16 mouse cellular contexts compared by ENCODE assay signal in genomic region chr4:118294811-118295210, GRCm38 (mm10). TPM values are rescaled to one million over a fixed set of nuclear protein-coding genes. Genes with fewer than 3 reads are reported as not detected.
"Had no signal": no experiment of that assay in that cellular context is flagged by ENCODE, and none has a peak within 500 bp of the region (broad histone marks: within the 10 kb centered on the region; RNA-seq: fewer than 3 reads in every experiment).

No protein-coding gene starts in this region.

- H3K4me2 ChIP-seq: limb, embryonic 15.5 days; liver, embryonic 12.5 days; lung, embryonic 14.5 days; neural tube, embryonic 15.5 days had no signal

- H3K27ac ChIP-seq: limb, embryonic 15.5 days; liver, embryonic 12.5 days; neural tube, embryonic 15.5 days had no signal

- H3K9ac ChIP-seq: limb, embryonic 15.5 days; liver, embryonic 12.5 days; lung, embryonic 14.5 days; neural tube, embryonic 15.5 days had no signal

- H3K27me3 ChIP-seq: limb, embryonic 15.5 days; neural tube, embryonic 15.5 days had no signal

- ATAC-seq: liver, embryonic 12.5 days had no signal

- DNase-seq: kidney, adult 18-20 months; kidney, postnatal 10 days; kidney, postnatal 4 days; lung, embryonic 14.5 days; lung, postnatal 10 days; lung, postnatal 4 days; midbrain, embryonic 14.5 days; right cerebral cortex, postnatal 4 days; spleen, adult 18-20 months; thymus, adult 2 months; thymus, postnatal 25 days had no signal

- H3K36me3 ChIP-seq: limb, embryonic 15.5 days; liver, embryonic 12.5 days; neural tube, embryonic 15.5 days had no signal

- H3K4me3 ChIP-seq: limb, embryonic 15.5 days; liver, embryonic 12.5 days; megakaryocyte, embryonic 14.5 days; neural tube, embryonic 15.5 days had no signal

- H3K9me3 ChIP-seq: limb, embryonic 15.5 days; liver, embryonic 12.5 days; neural tube, embryonic 15.5 days had no signal

RNA-seq across cellular contexts. Expression of gene Ptprf, which starts 3.6 kb away (rescaled TPM):
- total RNA-seq: monocyte, adult 5-6 weeks had no signal
